9 mouse cellular contexts compared by ENCODE assay signal in genomic region chr2:180894029-180894623, GRCm38 (mm10). TPM values are rescaled to one million over a fixed set of nuclear protein-coding genes. Genes with fewer than 3 reads are reported as not detected.
DNase-seq lines count a peak whose midpoint lies in the region; ATAC-seq lines count a peak whose summit lies in the region.
"Had no signal": no experiment of that assay in that cellular context is flagged by ENCODE, and none has a peak within 500 bp of the region (broad histone marks: within the 10 kb centered on the region; RNA-seq: fewer than 3 reads in every experiment).

No protein-coding gene starts in this region.

- H3K9me3 ChIP-seq in megakaryocyte, embryonic 14.5 days: no peaks in the 10 kb centered on the region
- no peaks in the 10 kb centered on the region for H3K9me3 ChIP-seq in heart, embryonic 14.5 days (ENCODE audit: control insufficient read depth, low read length)
- no peaks in the 10 kb centered on the region for H3K9me3 ChIP-seq in liver, embryonic 15.5 days (replicated peaks)
- no peaks in the 10 kb centered on the region for H3K9me3 ChIP-seq in neural tube, embryonic 15.5 days (replicated peaks)

- no peaks in the 10 kb centered on the region for H3K36me3 ChIP-seq in megakaryocyte, embryonic 14.5 days (replicated peaks; ENCODE audit: low read length)
- no peaks in the 10 kb centered on the region for H3K36me3 ChIP-seq in heart, embryonic 14.5 days (ENCODE audit: control insufficient read depth, insufficient read depth, low read length)
- no peaks in the 10 kb centered on the region for H3K36me3 ChIP-seq in liver, embryonic 15.5 days (replicated peaks)
- H3K36me3 ChIP-seq in neural tube, embryonic 15.5 days: no peaks in the 10 kb centered on the region

- no peak overlapping the region for H3K27ac ChIP-seq in heart, embryonic 14.5 days (replicated peaks in 1 of 2; ENCODE audit: control insufficient read depth in 1 of 2, insufficient read depth in 1 of 2, low read depth in 2 of 2, low read length in 2 of 2)
- H3K27ac ChIP-seq in liver, embryonic 15.5 days (replicated peaks): no peak overlapping the region
- peak overlapping the region; percentile 98 for H3K27ac ChIP-seq in neural tube, embryonic 15.5 days (replicated peaks)

- ATAC-seq in megakaryocyte, adult 5-6 weeks (ENCODE audit: poor library complexity, severe bottlenecking): no peak
- ATAC-seq in heart, embryonic 14.5 days (ENCODE audit: insufficient number of reproducible peaks, insufficient read depth, low FRiP score, low read depth): no peak
- ATAC-seq in liver, embryonic 15.5 days (ENCODE audit: insufficient read depth): no peak; the same call in 1 of the 2 replicates
- peak; percentile 8 for ATAC-seq in neural tube, embryonic 15.5 days (ENCODE audit: low FRiP score)

- H3K4me2 ChIP-seq in heart, embryonic 14.5 days (ENCODE audit: low read length): peak overlapping the region; percentile 85
- H3K4me2 ChIP-seq in liver, embryonic 15.5 days: peak overlapping the region; percentile 54
- H3K4me2 ChIP-seq in neural tube, embryonic 15.5 days: peak overlapping the region; percentile 64

- H3K4me1 ChIP-seq in megakaryocyte, embryonic 14.5 days: peaks cover 24% of the 10 kb centered on the region
- H3K4me1 ChIP-seq in heart, embryonic 14.5 days (ENCODE audit: control insufficient read depth in 2 of 2, insufficient read depth in 2 of 2, low read length in 2 of 2): peaks cover 5 to 19% of the 10 kb centered on the region in 2 experiments; a peak in 3 of 4 replicates
- peaks cover 23% of the 10 kb centered on the region for H3K4me1 ChIP-seq in liver, embryonic 15.5 days (replicated peaks)
- peaks cover 87% of the 10 kb centered on the region for H3K4me1 ChIP-seq in neural tube, embryonic 15.5 days

- DNase-seq in cerebellum, postnatal 14 days: peak; percentile 80 to 87
- peak; percentile 54 to 58 for DNase-seq in kidney, postnatal 25 days
- no peak for DNase-seq in yolk sac, embryonic 10.5 days (ENCODE audit: low spot score)

- WGBS in heart, embryonic 14.5 days: under 1% methylated on average over 56 of the region's 57 CpGs
- WGBS in liver, embryonic 15.5 days (ENCODE audit: insufficient replicate concordance): under 1% methylated on average over 57 of the region's 57 CpGs
- WGBS in neural tube, embryonic 15.5 days: under 1% methylated on average over 55 of the region's 57 CpGs

- peak overlapping the region; percentile 10 for H3K4me3 ChIP-seq in megakaryocyte, embryonic 14.5 days (replicated peaks)
- H3K4me3 ChIP-seq in heart, embryonic 14.5 days (ENCODE audit: control insufficient read depth in 1 of 2, insufficient read depth in 1 of 2, low read depth in 1 of 2, low read length in 2 of 2): peak overlapping the region; percentile 19 to 47
- peak overlapping the region; percentile 38 for H3K4me3 ChIP-seq in liver, embryonic 15.5 days (replicated peaks)
- H3K4me3 ChIP-seq in neural tube, embryonic 15.5 days (replicated peaks): peak overlapping the region; percentile 77

- peaks cover 99% of the 10 kb centered on the region for H3K27me3 ChIP-seq in megakaryocyte, embryonic 14.5 days (replicated peaks)
- H3K27me3 ChIP-seq in heart, embryonic 14.5 days (ENCODE audit: control insufficient read depth, insufficient read depth, low read length): peaks cover 87% of the 10 kb centered on the region
- peaks cover 87% of the 10 kb centered on the region for H3K27me3 ChIP-seq in liver, embryonic 15.5 days
- 0 out of 2 replicates have a peak, but pooled peaks cover 6% of the 10 kb centered on the region for H3K27me3 ChIP-seq in neural tube, embryonic 15.5 days (replicated peaks)

- H3K9ac ChIP-seq in heart, embryonic 14.5 days (ENCODE audit: low read length): no peak overlapping the region
- no peak overlapping the region for H3K9ac ChIP-seq in liver, embryonic 15.5 days
- H3K9ac ChIP-seq in neural tube, embryonic 15.5 days (replicated peaks): peak overlapping the region; percentile 96

RNA-seq across cellular contexts. Expression of gene Ythdf1, which starts 26.6 kb away (rescaled TPM):
- polyA plus RNA-seq in megakaryocyte, embryonic 14.5 days (2012; ENCODE audit: insufficient read depth, low replicate concordance): 15.0 and 21.3 TPM in 2 replicates
- 54.2 and 55.4 TPM in 2 replicates for total RNA-seq in megakaryocyte, adult 5-6 weeks (2015)
- total RNA-seq in megakaryocyte, adult 5-6 weeks (2017): 24.1 and 26.0 TPM in 2 replicates
- polyA plus RNA-seq in heart, embryonic 14.5 days (2014; fragmentation: Nextera tagmentation; extraction: Ambion mirVana): 42.6 and 45.7 TPM in 2 replicates
- 21.6 and 22.0 TPM in 2 replicates for polyA plus RNA-seq in liver, embryonic 15.5 days (2015; fragmentation: Nextera tagmentation; extraction: Ambion mirVana)
- polyA plus RNA-seq in neural tube, embryonic 15.5 days (2015; fragmentation: Nextera tagmentation; extraction: Ambion mirVana): 48.2 and 50.0 TPM in 2 replicates

RNA-seq across cellular contexts. Expression of gene Birc7, which starts 34.7 kb away (rescaled TPM):
- not detected in 2 replicates for polyA plus RNA-seq in megakaryocyte, embryonic 14.5 days (2012; ENCODE audit: insufficient read depth, low replicate concordance)
- total RNA-seq in megakaryocyte, adult 5-6 weeks (2015): not detected in 2 replicates
- not detected in 2 replicates for total RNA-seq in megakaryocyte, adult 5-6 weeks (2017)
- 0.39 TPM in 1 of 2 replicates, not detected in the other for polyA plus RNA-seq in heart, embryonic 14.5 days (2014; fragmentation: Nextera tagmentation; extraction: Ambion mirVana)
- not detected in 2 replicates for polyA plus RNA-seq in liver, embryonic 15.5 days (2015; fragmentation: Nextera tagmentation; extraction: Ambion mirVana)
- polyA plus RNA-seq in neural tube, embryonic 15.5 days (2015; fragmentation: Nextera tagmentation; extraction: Ambion mirVana): 0.20 TPM in 1 of 2 replicates, not detected in the other
- total RNA-seq: left cerebral cortex, postnatal 10 days had no signal

Comparison
In these comparisons a context has a peak if more than half of its experiments do, and no peak if none do; other contexts are left out.
1. H3K4me3 ChIP-seq: peak in every context shown above with its lines; median percentile 77 in neural tube, embryonic 15.5 days; 38 in liver, embryonic 15.5 days; 33 in heart, embryonic 14.5 days; 10 in megakaryocyte, embryonic 14.5 days.